Mouse (Mus musculus) T-helper 1 cell (primary cell): ENCODE data around the gene Vegfd.

Experiments used
- in situ Hi-C: fragments of 300-600 bp; cut with MboI, MseI; formaldehyde crosslinking; loops from one replicate; pipeline ENCODE4 v1.15.1; 2025; ENCODE audit warnings: high pct_unique_total_duplicates

Gene Vegfd

DNA sequence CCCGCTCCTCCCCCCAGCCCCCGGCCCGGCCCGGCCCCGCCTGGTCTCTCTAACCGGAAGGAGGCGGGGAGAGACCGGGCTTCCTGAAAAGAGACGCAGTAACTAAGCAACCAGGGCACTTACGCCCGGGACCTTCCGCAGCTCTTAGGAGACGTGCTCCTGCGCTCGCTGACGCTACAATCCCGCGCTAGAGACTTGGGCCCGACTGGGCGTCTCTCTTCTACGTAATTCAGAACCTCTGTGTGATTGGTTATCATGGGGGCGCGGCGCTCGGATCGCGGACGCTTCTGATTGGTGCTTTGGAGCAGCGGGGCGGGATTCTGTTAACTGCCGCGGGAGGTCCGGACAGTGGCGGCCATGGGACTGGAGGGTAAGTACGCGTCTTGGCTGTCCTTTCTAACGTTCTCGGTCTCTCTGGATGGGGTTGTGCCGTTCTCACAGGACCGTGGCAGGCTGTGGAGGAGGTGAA lies 46.3 kb downstream of the Vegfd start, which contains the start of gene Piga:
Gene Piga, plus strand, starts transcription at position 317 of the 469 bp plus-strand sequence.
- in situ Hi-C loops, result loop anchor here (10.0 kb wide), 1 partner anchor 345 kb away; the partner anchor contains the start of gene Siah1b

GRCm38 (mm10) chrX:164419955-164420354 lies 46.8 kb downstream of the Vegfd start:
- in situ Hi-C loops, result loop anchor here (10.0 kb wide), 1 partner anchor 345 kb away; the partner anchor contains the start of gene Siah1b

GRCm38 (mm10) chrX:164420518-164420917 lies 47.3 kb downstream of the Vegfd start:
- in situ Hi-C loops, result no loop called here

- in situ Hi-C loops, result no loop called here
These were observed 51.6 kb downstream of the Vegfd start for GRCm38 (mm10) chrX:164424821-164425220.

DNA sequence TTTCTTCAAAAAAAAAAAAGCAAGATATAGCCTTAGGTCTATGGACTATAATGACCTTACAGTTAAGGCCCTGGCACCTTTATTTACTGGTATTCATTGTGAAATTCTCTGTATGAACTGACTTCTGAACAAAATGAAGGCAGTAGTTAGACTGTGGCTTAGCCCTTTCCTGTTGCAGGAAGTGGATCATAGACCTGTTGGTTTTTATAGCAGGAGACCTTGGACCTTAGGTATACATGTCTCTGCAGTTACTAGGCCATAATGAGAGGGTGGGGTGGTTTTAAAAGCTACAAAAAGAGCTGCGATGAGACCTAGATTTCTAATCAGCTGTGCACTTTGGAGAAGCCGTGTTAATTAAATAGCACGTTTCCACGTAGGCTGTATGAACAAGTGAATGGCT lies 54.1 kb downstream of the Vegfd start:
- in situ Hi-C loops, result no loop called here

- in situ Hi-C loops, result no loop called here
These were observed 55.0 kb downstream of the Vegfd start for GRCm38 (mm10) chrX:164428224-164428623.

- in situ Hi-C loops, result no loop called here
These were observed 57.4 kb downstream of the Vegfd start for GRCm38 (mm10) chrX:164430621-164431020.

DNA sequence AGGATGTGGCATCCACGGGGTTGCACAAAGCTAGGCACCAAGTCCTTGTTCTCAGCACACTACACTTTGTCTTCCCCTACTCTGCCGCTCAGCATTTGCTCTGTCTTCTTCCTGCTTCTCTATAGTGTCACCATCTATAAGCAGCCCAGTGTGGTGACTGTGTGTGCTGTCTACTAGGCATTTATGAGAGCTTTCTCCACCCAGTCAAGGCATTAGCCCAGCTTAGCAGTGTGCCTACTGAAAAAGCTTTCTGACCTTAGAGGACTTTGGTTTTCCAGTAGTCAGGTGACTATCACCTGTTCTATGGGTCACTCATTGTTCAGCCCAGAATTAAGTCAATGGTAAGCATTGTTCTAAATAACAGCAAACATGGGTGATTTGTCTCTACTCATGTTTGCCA lies 58.0 kb downstream of the Vegfd start:
- in situ Hi-C loops, result no loop called here

DNA sequence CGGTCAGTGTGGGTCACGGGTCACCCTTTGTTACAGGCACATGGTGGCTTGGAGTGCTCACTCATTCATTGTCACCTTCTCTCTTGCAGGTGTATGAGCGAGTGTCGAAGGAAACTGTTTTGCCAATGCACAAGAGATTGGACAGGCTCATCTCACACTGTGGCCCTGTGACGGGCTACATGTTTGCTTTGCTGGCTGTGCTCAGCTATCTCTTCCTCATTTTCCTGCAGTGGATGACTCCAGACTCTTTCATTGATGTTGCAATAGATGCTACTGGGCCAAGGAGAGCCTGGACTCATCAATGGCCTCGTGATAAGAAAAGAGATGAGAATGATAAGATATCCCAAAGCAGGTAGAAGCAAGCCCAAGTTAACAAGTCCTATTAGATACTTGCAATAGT lies 58.4 kb downstream of the Vegfd start:
- in situ Hi-C loops, result no loop called here

GRCm38 (mm10) chrX:164432682-164433081 lies 59.5 kb downstream of the Vegfd start:
- in situ Hi-C loops, result no loop called here

DNA sequence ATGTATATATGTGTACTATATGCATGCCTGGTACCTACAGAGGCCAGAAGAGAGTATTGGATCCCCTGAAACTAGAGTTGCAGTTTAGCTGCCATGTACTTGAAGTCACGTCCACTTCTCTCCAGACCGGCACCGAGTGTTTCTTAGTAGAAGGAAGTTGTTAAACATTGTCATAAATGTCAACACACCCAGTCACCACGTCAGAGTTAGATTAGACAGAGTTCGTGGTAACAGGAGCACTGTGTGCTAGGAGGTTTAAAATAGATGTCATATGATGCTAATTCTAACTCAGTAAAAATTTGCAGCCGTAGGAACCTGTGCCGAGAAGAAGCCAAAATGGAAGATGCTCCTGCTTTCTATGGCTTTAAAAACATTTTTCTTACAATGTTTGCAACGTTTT lies 63.5 kb downstream of the Vegfd start, which contains the start of gene Asb11:
Gene Asb11, plus strand, starts transcription at position 286 of the 400 bp plus-strand sequence.
- in situ Hi-C loops, result no loop called here

- in situ Hi-C loops, result no loop called here
These were observed 66.3 kb downstream of the Vegfd start for GRCm38 (mm10) chrX:164439462-164439861.

DNA sequence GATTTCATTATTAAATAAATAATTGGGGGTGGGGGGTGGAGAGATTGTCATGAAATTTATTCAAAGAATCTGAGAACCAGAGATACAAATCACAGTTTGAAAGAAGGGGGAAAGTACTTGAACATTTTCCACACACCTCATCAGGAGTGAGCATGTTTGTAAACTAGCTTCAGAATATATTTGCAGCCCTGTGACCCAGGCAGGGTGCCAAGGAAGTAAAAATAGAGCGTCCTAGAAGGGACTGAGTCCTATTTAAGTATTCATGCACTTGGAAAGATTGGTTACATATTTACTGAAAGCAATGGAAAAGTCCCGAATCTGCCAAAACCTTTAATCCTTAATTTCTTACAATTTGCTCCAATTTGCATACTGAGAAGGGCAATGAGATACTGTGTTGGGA lies 67.0 kb downstream of the Vegfd start:
- in situ Hi-C loops, result no loop called here

GRCm38 (mm10) chrX:164440703-164441102 lies 67.5 kb downstream of the Vegfd start:
- in situ Hi-C loops, result no loop called here

- in situ Hi-C loops, result no loop called here
These were observed 68.1 kb downstream of the Vegfd start for GRCm38 (mm10) chrX:164441306-164441705.

GRCm38 (mm10) chrX:164445601-164446000 lies 72.4 kb downstream of the Vegfd start:
- in situ Hi-C loops, result loop anchor here (5.0 kb wide), 1 partner anchor 258 kb away; no protein-coding TSS in a partner anchor

- in situ Hi-C loops, result loop anchor here (5.0 kb wide), 1 partner anchor 259 kb away; no protein-coding TSS in a partner anchor
These were observed 73.0 kb downstream of the Vegfd start for GRCm38 (mm10) chrX:164446106-164446551.

DNA sequence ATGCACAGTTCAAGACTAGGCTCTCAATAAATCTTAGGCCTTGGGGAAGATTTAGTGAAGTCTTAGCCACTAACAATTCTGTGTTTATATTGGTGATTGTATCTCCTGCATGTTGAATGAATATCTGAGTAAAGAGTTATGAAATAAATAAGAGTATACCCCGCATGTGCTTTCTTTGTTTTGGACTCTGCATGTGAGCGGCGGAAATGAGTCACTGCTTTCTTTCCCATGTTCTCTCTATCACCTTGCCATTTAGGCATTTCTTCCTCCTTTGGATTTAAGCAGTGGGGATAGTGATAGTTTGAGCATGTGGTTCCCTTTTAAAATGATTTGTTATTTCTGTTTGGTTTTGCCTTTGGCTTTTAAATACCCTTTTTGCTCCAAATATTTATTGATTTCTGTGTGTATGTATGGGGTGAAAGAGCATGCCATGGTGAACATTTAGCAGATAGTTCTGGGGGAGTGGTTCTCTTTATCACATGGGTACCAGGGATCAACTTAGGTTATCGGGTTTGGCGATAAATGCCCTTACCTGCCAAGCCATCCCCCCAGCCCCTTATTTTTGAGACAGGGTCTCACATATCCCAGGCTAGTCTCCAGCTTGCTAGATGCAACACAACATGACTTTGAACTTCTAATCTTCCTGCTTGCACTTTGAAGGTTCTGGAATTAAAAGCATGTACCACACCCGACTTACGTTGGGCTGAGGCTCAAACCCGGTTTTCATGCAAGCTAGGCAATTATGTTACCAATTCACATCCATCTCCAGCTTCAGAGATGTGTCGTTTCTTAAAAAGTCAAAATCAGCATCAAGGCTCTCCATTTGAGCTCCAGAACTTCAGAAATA lies 73.9 kb downstream of the Vegfd start:
- in situ Hi-C loops, result loop anchor here (5.0 kb wide), 1 partner anchor 260 kb away; no protein-coding TSS in a partner anchor

DNA sequence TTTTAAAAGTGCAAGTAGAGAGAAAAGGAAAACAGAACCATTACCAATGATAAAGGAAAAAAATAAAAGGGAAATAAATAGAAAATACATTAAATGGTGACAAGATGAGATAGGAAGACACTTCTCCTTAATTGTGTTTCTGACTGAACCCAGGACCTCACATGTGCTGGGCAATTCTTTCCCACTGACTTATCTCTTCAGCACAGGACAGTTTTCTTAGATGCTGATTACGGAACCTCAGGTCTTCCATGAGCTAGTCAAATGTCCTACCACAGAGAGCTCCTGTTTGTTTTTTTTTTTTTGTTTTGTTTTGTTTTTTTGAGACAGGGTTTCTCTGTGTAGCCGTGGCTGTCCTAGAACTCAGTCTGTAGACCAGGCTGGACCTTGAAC lies 74.5 kb downstream of the Vegfd start:
- in situ Hi-C loops, result loop anchor here (5.0 kb wide), 1 partner anchor 260 kb away; no protein-coding TSS in a partner anchor

DNA sequence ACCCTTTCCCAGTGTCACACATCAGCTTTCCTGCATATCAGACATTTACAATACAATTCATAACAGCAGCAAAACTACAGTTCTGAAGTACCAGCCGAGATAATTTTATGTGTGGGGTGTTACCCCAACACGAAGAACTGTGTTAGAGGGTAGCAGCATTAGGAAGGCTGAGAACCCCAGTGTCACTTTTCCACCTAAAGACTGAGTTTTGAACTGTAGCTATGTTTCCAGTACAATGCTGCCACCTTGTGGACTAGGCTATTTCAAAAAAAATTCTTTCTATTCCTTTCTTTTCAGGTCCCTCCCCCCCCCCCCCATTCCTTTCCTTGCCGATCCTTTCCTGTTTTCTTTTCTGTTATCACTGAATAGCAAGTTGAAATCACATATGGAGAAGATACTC lies 76.0 kb downstream of the Vegfd start:
- in situ Hi-C loops, result loop anchor here (5.0 kb wide), 1 partner anchor 262 kb away; no protein-coding TSS in a partner anchor
